Mouse (Mus musculus) thymus, adult 2 months (tissue): ENCODE data around the gene Nt5c3. TPM values are rescaled to one million over a fixed set of nuclear protein-coding genes. Genes with fewer than 3 reads are reported as not detected.

ENCODE experiments used
- DNase-seq: peaks from one replicate; pipeline ENCODE4 v3.0.0; 2021
- H3K27ac ChIP-seq: fragments of 200-500 bp; 2 replicates; pipeline ENCODE4 v1.5.1; 2012; ENCODE audit warnings: low read length, control low read depth; ENCODE audit not compliant: control insufficient read depth, insufficient read depth
- H3K27me3 ChIP-seq: fragments of 200-500 bp; 2 replicates; pipeline ENCODE4 v1.6.1; 2012; ENCODE audit warnings: mild to moderate bottlenecking, low read length, moderate library complexity, mixed read lengths; ENCODE audit not compliant: control insufficient read depth, insufficient read depth
- H3K36me3 ChIP-seq: fragments of 200-500 bp; 2 replicates; pipeline ENCODE4 v1.6.1; 2012; ENCODE audit warnings: mild to moderate bottlenecking, low read length, moderate library complexity; ENCODE audit not compliant: control insufficient read depth, insufficient read depth
- H3K4me1 ChIP-seq: fragments of 200-500 bp; replicated peaks from 2 replicates; pipeline ENCODE4 v1.6.1; 2012; ENCODE audit warnings: low read length; ENCODE audit not compliant: control insufficient read depth, insufficient read depth
- H3K4me3 ChIP-seq: fragments of 200-500 bp; 2 replicates; pipeline ENCODE4 v1.5.1; 2012; ENCODE audit warnings: mild to moderate bottlenecking, low read length, control low read depth, moderate library complexity; ENCODE audit not compliant: control insufficient read depth, insufficient read depth
- CTCF ChIP-seq: fragments of 200-500 bp; IDR thresholded peaks from 2 replicates; pipeline ENCODE4 v1.5.1; 2012; ENCODE audit warnings: mild to moderate bottlenecking, control low read depth, low read length, moderate library complexity, borderline replicate concordance; ENCODE audit not compliant: control insufficient read depth, poor library complexity, insufficient read depth; ENCODE audit errors: extremely low read depth
- POLR2A ChIP-seq: fragments of 200-500 bp; IDR thresholded peaks from 2 replicates; pipeline ENCODE4 v1.6.1; 2012; ENCODE audit warnings: mild to moderate bottlenecking, low read length, control low read depth, moderate library complexity; ENCODE audit not compliant: control insufficient read depth, poor library complexity, insufficient read depth; ENCODE audit errors: extremely low read depth
- WGBS: fragments of 180-500 bp; shearing (Covaris S2); methylation state at CpG from one replicate; pipeline ENCODE4 v1.1.7; 2018; 5-methylcytosine and 5-hydroxymethylcytosine counted together
- polyA plus RNA-seq: library from polyadenylated mRNA; depleted of rRNA; stranded (reverse); fragments of >200 nt; gene quantifications from 2 replicates; pipeline ENCODE4 v1.2.3, GENCODE M21; 2012

The Nt5c3 gene
- polyA plus RNA-seq, 1 experiment = 9.6 TPM

DNA sequence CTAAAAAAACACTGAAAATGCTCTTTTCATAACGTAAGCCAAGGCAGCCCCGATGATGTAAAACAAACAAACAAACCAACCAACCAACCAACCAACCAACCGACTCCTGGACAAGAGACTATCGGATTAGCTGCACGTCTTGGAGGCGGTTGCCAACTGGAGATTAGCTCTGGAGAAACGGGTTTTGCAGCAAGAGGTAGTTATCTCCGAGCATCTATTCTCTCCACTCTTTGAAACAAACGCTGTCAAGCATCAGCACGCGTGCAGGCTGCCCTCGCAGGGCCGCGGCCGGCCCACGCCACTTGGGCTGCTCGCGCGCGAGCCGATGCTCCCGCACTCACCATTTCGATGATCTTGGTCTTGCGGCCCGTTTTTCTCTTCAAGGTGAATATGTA is 404 bp downstream of the Nt5c3 start:
- Histone ChIP-seq H3K27me3 (no peaks in the 10 kb centered on the region), H3K4me1 (peaks cover 9% of the 10 kb centered on the region), H3K27ac (peak overlapping the region; percentile 10; the same call in 1 of the 2 replicates), H3K4me3 (peak overlapping the region; percentile 95), H3K36me3 (no peaks in the 10 kb centered on the region)
- DNase-seq = no peak
- WGBS = 0% methylated on average over 25 of the region's 25 CpGs
- TF ChIP-seq CTCF (no peak), POLR2A (no peak)

DNA sequence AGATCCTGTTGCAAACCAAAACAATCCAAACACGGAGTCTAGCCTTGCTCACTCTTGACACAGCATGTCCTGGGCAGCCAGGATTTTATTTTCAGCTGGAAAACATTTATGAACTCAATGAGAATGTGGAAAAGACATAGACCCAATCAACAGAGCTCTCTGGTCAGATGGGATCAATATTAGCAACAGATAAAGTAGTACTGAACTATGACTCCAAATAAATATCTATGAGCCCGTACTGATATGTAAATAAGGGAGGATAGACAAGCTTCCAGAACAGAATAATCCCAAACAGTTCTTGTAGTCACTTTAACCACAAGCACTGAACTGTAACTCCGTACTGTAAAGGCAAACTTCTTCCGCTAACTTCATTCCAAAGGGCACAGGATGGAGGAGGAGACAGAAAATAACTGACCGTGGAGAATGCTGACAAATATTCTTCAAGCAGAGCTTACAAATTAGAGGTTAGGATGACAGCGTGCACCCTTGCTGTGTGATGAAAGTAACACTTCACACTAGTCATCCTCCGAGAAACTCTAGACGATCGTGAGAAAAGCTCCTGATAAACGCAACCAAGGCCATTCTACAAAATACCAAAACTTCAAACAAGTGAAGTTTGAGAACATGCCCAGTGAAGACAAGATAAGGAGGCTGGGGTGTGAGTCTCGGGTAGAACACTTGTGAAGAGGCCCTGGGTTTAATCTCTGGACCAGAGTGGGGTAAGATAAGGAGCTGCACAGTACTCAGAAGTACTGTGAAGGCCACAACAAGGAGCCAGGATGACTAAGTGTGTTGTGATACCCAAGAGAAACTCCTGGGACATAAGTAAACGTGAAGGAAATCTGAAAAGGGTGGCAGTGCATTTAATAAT is 3.3 kb downstream of the Nt5c3 start:
- WGBS = 91% methylated on average over 12 of the region's 12 CpGs

DNA sequence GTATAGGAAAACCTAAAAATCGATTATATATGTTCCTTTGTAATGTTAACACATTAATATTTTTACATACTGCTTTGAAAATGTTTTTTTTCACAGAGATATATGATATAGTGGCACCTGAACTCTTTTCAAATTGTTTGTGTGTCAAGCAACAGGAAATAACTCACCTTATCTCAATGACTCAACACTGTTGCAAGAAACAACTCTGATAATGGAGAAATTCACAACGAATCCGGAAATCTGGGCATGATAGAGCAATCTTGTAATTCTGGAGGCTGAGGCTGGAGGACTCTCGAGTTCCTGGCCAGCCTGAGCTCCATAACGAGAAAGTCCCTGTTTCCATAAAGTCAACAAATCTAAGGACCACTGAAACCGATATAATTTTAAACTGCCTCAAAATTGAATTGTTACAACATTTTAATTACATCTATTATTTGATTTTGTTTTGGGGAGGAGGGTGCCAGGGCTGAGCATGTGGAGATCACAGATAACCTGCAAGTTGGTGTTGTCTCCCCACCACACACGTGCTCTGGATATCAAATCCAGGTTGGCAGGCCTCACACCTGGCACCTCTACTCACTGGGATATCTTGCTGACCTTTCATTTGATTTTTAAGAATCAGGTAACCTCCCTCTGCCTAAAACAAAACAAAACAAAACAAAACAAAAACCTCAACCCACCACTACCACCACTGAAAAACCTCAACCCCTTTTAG is 4.2 kb downstream of the Nt5c3 start:
- Histone ChIP-seq H3K27me3 (no peaks in the 10 kb centered on the region), H3K4me3 (no peak overlapping the region), H3K4me1 (peaks cover 27% of the 10 kb centered on the region), H3K36me3 (no peaks in the 10 kb centered on the region), H3K27ac (no peak overlapping the region)
- WGBS = 68% methylated on average over 7 of the region's 7 CpGs
- DNase-seq = no peak
- TF ChIP-seq POLR2A = no peak
- TF ChIP-seq CTCF = no peak

More for the DNA sequence above, 3.3 kb downstream of the Nt5c3 start:
- Histone ChIP-seq H3K27me3 (no peaks in the 10 kb centered on the region), H3K36me3 (no peaks in the 10 kb centered on the region), H3K4me3 (no peak overlapping the region), H3K27ac (no peak overlapping the region), H3K4me1 (peaks cover 27% of the 10 kb centered on the region)
- TF ChIP-seq POLR2A (no peak), CTCF (no peak)
- DNase-seq = no peak

DNA sequence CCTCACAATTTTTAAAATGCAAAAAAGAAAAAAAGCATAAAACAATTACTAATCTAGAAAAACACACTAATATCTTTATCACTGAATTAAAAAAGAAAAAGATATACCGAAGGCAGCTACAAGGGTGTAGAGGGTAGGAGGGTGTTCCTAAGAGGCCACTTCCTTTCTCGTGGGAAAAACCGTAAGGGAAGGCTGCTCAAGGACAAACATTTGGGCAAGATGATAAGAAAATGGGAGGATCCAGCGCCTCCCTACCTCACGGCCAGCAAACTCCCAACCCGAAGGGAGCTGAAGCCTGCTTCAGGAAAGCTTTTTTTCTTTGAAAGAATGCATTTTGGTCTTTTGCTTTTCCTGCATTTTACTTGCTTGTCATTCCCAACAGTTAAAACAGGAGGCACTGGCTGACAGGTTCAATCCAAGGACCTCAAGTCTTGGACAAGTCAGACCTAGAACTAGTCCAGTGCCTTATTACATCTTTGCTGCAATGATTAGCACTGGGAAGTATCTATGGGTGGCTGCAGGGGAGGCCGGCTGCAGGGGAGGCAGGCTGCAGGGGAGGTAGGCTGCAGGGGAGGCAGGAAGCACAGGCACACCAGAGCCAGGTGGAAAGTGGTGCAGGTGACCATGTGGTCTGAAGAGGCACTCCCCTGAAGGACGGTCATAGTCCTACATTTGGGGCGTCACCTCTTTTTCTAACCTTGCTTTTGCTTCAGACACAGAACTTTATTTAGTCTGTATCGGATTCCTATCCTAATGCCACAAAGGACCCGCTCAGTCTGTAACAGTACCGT is 6.0 kb downstream of the Nt5c3 start:
- DNase-seq = peak; percentile 32
- Histone ChIP-seq H3K36me3 (no peaks in the 10 kb centered on the region), H3K27ac (no peak overlapping the region), H3K4me1 (peaks cover 27% of the 10 kb centered on the region), H3K4me3 (no peak overlapping the region), H3K27me3 (no peaks in the 10 kb centered on the region)
- WGBS = 49% methylated on average over 12 of the region's 12 CpGs
- no peak for TF ChIP-seq CTCF

DNA sequence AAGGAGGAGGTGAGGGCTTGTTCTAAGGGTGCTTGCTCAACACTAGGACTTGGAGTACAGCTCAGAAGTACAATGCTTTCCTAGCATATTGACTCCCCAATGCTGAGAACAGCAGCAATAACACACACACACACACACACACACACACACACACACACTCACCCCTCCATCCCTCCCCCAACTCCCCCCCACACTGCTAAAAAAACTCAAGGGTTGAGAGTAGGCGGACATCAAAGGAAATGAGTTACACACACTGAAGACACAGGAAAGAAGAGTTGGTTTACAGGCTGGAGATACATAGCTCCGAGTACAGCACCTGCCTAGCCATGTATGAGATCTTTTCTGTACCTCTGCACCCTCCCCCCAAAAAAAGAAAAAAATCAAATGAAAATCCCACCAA is 7.5 kb downstream of the Nt5c3 start:
- Histone ChIP-seq H3K27ac (peak overlapping the region; percentile 83), H3K4me3 (no peak overlapping the region), H3K36me3 (no peaks in the 10 kb centered on the region), H3K4me1 (peaks cover 27% of the 10 kb centered on the region), H3K27me3 (no peaks in the 10 kb centered on the region)
- peak; percentile 40 for DNase-seq
- 3% methylated on average over 2 of the region's 2 CpGs for WGBS
- no peak for TF ChIP-seq POLR2A
- no peak for TF ChIP-seq CTCF

DNA sequence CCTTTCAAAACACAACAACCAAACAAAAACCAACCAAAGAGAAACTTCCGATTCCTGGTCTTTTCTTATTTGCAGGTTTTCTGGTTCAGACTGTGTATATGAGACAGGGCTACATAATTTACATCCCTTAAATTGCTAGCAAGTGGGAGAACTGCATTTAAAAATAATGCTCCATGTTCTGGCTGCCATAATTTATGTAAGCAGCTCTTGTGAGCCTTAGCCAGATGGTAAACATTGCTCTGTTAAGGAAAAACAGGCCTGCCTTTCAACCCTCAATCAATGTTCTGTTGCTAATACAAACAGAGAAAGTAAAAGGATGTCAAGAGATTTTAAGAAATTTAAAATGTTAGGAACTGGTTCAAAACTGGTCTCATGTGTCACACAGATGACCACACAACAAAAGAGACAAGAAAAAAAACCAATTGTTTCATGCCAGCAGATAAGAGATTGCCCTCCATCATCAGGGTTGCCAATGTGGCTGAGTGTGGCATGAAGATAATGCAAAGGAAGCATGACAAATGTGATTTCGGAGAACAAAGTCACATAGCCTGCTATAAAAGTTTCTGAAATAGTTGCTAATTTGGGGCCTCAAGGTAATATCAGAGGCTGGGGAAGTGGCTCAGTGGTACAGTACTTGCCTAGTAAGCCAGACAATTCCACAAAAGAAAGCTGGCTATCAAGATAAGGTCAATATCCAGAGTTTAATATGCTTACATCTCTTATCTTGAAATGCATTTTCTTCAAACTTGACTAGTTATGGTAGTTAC is 10.5 kb downstream of the Nt5c3 start:
- no peak overlapping the region for H3K4me3 ChIP-seq
- TF ChIP-seq POLR2A (no peak), CTCF (no peak)
- H3K36me3 ChIP-seq = no peaks in the 10 kb centered on the region
- no peak for DNase-seq
- peaks cover 17% of the 10 kb centered on the region for H3K4me1 ChIP-seq
- WGBS = 88% methylated on average over 2 of the region's 2 CpGs
- no peaks in the 10 kb centered on the region for H3K27me3 ChIP-seq
- H3K27ac ChIP-seq = no peak overlapping the region
